Mouse (Mus musculus) kidney, adult 2 months (tissue): ENCODE results near the gene Magi1.

ENCODE experiments used
- CTCF ChIP-seq: fragments of 200-500 bp; conservative IDR thresholded peaks from 2 replicates; pipeline ENCODE4 v1.5.1; 2011; ENCODE audit warnings: low read depth, mild to moderate bottlenecking, control low read depth, low read length, moderate library complexity, mixed read lengths; ENCODE audit not compliant: insufficient read depth, insufficient read length
- POLR2A ChIP-seq: fragments of 200-500 bp; IDR thresholded peaks from one replicate; pipeline ENCODE4 v1.6.1; 2011; ENCODE audit warnings: low read depth, low read length, control low read depth

GRCm38 (mm10) chr6:94287387-94287786 is 3.7 kb upstream of the Magi1 start:
- TF ChIP-seq POLR2A (no peak), CTCF (peak; percentile 34; the same call in 1 of the 2 replicates)
